Mouse (Mus musculus): ENCODE measurements around the gene Prr7. TPM values are rescaled to one million over a fixed set of nuclear protein-coding genes. Genes with fewer than 3 reads are reported as not detected.

Gene Prr7
- polyA plus RNA-seq, 1 experiment from 2014 or later, result 2.7 TPM

DNA sequence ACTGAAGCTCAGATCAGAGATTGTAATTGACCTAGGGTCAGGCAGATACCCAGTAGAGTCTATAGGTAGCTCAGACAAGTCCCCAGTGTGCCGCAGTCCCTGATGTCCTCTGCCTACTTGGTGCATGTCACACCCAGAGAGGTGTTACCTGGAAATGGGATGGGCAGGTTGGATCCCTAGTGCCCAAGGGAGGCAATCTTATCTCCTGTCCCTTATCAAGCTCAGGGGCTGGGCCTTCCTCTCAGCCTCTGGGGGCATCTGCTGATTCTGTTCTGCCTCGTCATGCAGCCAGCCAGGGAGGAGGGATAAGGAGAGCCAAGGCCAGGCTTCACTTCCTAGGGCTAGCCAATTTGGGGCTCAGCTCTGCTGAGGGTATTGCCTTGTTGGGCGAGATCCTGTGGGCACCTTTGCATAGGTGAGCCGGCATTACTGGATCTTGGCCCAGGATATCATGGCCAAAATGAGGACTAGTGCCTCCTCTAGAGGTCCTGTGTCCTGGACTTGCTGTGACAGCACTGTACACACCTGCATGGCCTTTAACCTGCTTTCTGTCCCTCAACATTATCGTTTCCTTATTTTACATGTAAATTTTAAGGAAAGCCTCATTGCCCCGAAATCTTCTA lies 17.5 kb upstream of the Prr7 start:
- Histone ChIP-seq H3K4me2 (ENCODE audit: low read depth, low read length) (peak overlapping the region; percentile 84), H3K27me3 (replicated peaks; ENCODE audit: control insufficient read depth, insufficient read depth, low read length) (no peaks in the 10 kb centered on the region), H3K4me3 (ENCODE audit: low read depth, low read length) (peak overlapping the region; percentile 84), H3K9me3 (ENCODE audit: control insufficient read depth, low read length) (no peaks in the 10 kb centered on the region), H3K9ac (ENCODE audit: low read depth, low read length) (peak overlapping the region; percentile 96), H3K27ac (replicated peaks; ENCODE audit: low read depth, low read length) (no peak overlapping the region), H3K4me1 (ENCODE audit: control insufficient read depth, insufficient read depth, low read length) (peaks cover 9% of the 10 kb centered on the region), H3K36me3 (ENCODE audit: control insufficient read depth, insufficient read depth, low read length) (peaks cover 19% of the 10 kb centered on the region)
- no peak for ATAC-seq (ENCODE audit: low read depth)
- no peak for DNase-seq (ENCODE audit: low spot score)
- 85% methylated on average over 6 of the region's 6 CpGs for WGBS

DNA sequence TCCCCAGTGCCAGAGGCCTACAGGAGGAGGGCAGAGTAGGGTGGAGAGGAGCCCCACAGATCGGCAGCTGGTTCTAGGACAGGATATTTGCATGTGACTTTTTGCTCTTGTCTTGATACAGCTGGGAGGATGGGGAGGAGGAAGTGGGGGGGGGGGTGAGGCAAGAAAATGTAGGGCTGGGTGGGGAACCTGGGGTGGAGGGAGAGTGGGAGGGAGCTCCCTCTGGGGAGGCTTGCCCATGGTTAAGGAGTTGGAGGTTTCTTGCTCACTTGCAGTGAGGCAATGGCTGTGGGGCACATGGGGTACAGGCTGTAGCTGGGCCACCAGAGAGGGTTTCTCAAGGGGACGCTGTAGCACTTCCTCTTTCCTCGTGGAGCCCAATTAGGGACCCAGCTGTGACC lies 16.5 kb upstream of the Prr7 start:
- no peak overlapping the region for H3K9ac ChIP-seq (ENCODE audit: low read depth, low read length)
- WGBS, result 39% methylated on average over 3 of the region's 3 CpGs
- no peak overlapping the region for H3K27ac ChIP-seq (replicated peaks; ENCODE audit: low read depth, low read length)
- H3K27me3 ChIP-seq (replicated peaks; ENCODE audit: control insufficient read depth, insufficient read depth, low read length), result no peaks in the 10 kb centered on the region
- peaks cover 29% of the 10 kb centered on the region for H3K36me3 ChIP-seq (ENCODE audit: control insufficient read depth, insufficient read depth, low read length)
- H3K4me3 ChIP-seq (ENCODE audit: low read depth, low read length), result no peak overlapping the region
- H3K4me2 ChIP-seq (ENCODE audit: low read depth, low read length), result no peak overlapping the region
- DNase-seq (ENCODE audit: low spot score) (no peak), ATAC-seq (ENCODE audit: low read depth) (no peak)
- peaks cover 9% of the 10 kb centered on the region for H3K4me1 ChIP-seq (ENCODE audit: control insufficient read depth, insufficient read depth, low read length)
- no peaks in the 10 kb centered on the region for H3K9me3 ChIP-seq (ENCODE audit: control insufficient read depth, low read length)

DNA sequence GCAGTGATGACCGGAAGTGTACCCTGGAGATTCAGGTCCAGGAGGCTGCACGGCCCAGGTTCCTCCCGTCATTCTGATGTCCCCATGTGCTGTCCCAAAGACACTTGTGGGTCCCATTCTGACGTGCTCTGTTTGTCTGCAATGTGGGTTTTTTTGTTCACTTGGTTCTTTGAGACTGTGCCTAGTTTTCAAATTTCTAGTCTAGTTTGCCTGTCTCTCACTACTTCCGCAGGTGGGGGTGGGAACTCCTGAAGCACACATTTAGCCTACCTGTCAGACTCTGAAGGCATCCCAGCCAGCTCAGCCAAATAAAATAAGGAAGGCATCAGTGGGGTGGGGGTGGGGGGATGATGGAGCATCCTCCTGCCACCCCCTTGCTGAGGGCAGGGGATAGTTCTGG lies 15.9 kb upstream of the Prr7 start:
- peaks cover 9% of the 10 kb centered on the region for H3K4me1 ChIP-seq (ENCODE audit: control insufficient read depth, insufficient read depth, low read length)
- no peak overlapping the region for H3K27ac ChIP-seq (replicated peaks; ENCODE audit: low read depth, low read length)
- no peak for DNase-seq (ENCODE audit: low spot score)
- H3K36me3 ChIP-seq (ENCODE audit: control insufficient read depth, insufficient read depth, low read length), result peaks cover 34% of the 10 kb centered on the region
- no peak overlapping the region for H3K4me2 ChIP-seq (ENCODE audit: low read depth, low read length)
- no peaks in the 10 kb centered on the region for H3K9me3 ChIP-seq (ENCODE audit: control insufficient read depth, low read length)
- H3K27me3 ChIP-seq (replicated peaks; ENCODE audit: control insufficient read depth, insufficient read depth, low read length), result no peaks in the 10 kb centered on the region
- 91% methylated on average over 5 of the region's 5 CpGs for WGBS
- no peak overlapping the region for H3K9ac ChIP-seq (ENCODE audit: low read depth, low read length)
- no peak overlapping the region for H3K4me3 ChIP-seq (ENCODE audit: low read depth, low read length)
- no peak for ATAC-seq (ENCODE audit: low read depth)

DNA sequence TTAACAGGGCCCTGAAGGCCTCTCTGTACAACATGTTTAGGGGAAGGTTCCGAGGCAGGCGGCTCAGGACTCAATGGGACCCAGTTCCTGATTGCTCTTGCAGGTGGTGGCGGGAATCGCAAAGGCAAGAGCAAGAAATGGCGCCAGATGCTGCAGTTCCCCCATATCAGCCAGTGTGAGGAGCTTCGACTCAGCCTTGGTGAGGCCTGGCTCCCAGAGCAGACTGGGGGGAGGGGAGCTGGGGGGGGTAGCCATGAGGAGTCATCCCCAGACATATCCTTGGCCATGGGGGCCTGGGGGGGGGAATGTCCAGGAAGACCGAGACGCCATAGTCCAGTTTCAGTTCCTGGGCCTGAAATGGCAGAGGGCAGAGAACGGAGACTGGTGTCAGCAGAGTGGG lies 14.9 kb upstream of the Prr7 start:
- H3K4me3 ChIP-seq (ENCODE audit: low read depth, low read length), result no peak overlapping the region
- WGBS, result 91% methylated on average over 8 of the region's 9 CpGs

DNA sequence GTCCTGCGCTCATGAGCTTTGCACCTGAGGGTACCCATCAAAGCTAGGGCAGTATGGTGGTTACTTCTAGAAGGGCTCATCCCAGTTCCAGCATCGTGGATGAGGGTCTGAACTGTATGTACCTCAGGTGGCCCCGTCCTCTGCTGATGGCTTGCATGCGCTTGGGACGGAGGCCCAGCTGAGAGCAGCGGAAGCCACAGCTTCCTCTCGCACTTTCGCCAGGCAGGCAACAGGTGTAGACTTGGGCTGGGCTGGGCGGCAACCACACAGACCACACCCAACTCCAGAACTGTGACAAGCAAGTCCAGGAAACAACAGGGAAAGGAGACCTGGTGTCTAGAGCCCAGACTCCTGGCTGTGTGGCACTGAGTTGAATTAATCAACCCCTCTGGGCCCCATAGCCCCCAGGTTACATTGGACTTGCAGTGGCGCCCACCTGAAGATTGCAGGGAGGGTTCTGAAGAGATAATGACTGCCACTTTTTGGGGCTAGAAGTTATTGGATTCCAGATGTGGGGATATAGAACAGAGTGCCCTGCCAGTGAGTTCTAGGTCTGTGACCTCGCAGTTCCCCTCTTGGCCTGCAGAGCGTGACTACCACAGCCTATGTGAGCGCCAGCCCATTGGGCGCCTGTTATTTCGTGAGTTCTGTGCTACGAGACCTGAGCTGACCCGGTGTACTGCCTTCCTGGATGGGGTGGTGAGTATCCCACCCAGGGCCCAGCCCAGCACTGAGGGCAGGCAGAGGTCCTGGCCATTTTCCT lies 14.2 kb upstream of the Prr7 start:
- Histone ChIP-seq H3K9me3 (ENCODE audit: control insufficient read depth, low read length) (no peaks in the 10 kb centered on the region), H3K4me3 (ENCODE audit: low read depth, low read length) (no peak overlapping the region), H3K27ac (replicated peaks; ENCODE audit: low read depth, low read length) (no peak overlapping the region), H3K4me2 (ENCODE audit: low read depth, low read length) (no peak overlapping the region), H3K27me3 (replicated peaks; ENCODE audit: control insufficient read depth, insufficient read depth, low read length) (no peaks in the 10 kb centered on the region), H3K9ac (ENCODE audit: low read depth, low read length) (no peak overlapping the region), H3K36me3 (ENCODE audit: control insufficient read depth, insufficient read depth, low read length) (peaks cover 52% of the 10 kb centered on the region), H3K4me1 (ENCODE audit: control insufficient read depth, insufficient read depth, low read length) (peaks cover 9% of the 10 kb centered on the region)
- 87% methylated on average over 17 of the region's 17 CpGs for WGBS
- no peak for ATAC-seq (ENCODE audit: low read depth)
- DNase-seq (ENCODE audit: low spot score), result no peak

More for the DNA sequence above, 14.9 kb upstream of the Prr7 start:
- Histone ChIP-seq H3K9me3 (ENCODE audit: control insufficient read depth, low read length) (no peaks in the 10 kb centered on the region), H3K27ac (replicated peaks; ENCODE audit: low read depth, low read length) (no peak overlapping the region), H3K4me2 (ENCODE audit: low read depth, low read length) (no peak overlapping the region), H3K36me3 (ENCODE audit: control insufficient read depth, insufficient read depth, low read length) (peaks cover 45% of the 10 kb centered on the region), H3K9ac (ENCODE audit: low read depth, low read length) (no peak overlapping the region), H3K27me3 (replicated peaks; ENCODE audit: control insufficient read depth, insufficient read depth, low read length) (no peaks in the 10 kb centered on the region), H3K4me1 (ENCODE audit: control insufficient read depth, insufficient read depth, low read length) (peaks cover 9% of the 10 kb centered on the region)
- DNase-seq (ENCODE audit: low spot score) (no peak), ATAC-seq (ENCODE audit: low read depth) (no peak)

DNA sequence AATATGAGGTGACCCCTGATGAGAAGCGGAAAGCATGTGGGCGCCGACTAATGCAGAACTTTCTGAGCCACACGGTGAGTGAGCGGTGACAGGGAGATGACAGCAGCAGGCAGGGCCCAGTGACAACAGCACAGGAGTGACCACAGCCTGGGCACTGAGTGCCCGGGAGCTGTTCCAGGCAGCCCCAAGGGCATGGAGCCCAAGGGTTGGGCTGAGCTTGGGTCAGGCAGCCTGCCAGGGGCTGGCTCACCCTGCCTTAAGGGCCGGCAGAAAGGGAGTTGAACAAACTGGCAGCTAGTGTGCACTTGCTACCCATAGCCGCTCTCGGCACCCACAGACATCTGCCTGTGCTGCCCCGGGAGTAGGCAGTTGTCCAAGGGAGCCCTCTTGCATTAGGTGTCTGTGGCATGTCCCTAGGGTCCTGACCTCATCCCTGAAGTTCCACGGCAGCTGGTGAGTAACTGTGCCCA lies 13.5 kb upstream of the Prr7 start:
- Histone ChIP-seq H3K4me3 (ENCODE audit: low read depth, low read length) (no peak overlapping the region), H3K4me1 (ENCODE audit: control insufficient read depth, insufficient read depth, low read length) (peaks cover 9% of the 10 kb centered on the region), H3K9me3 (ENCODE audit: control insufficient read depth, low read length) (no peaks in the 10 kb centered on the region), H3K27ac (replicated peaks; ENCODE audit: low read depth, low read length) (no peak overlapping the region), H3K27me3 (replicated peaks; ENCODE audit: control insufficient read depth, insufficient read depth, low read length) (no peaks in the 10 kb centered on the region), H3K4me2 (ENCODE audit: low read depth, low read length) (no peak overlapping the region), H3K36me3 (ENCODE audit: control insufficient read depth, insufficient read depth, low read length) (peaks cover 59% of the 10 kb centered on the region), H3K9ac (ENCODE audit: low read depth, low read length) (no peak overlapping the region)
- ATAC-seq (ENCODE audit: low read depth) (no peak), DNase-seq (ENCODE audit: low spot score) (no peak)
- WGBS, result 90% methylated on average over 11 of the region's 11 CpGs

DNA sequence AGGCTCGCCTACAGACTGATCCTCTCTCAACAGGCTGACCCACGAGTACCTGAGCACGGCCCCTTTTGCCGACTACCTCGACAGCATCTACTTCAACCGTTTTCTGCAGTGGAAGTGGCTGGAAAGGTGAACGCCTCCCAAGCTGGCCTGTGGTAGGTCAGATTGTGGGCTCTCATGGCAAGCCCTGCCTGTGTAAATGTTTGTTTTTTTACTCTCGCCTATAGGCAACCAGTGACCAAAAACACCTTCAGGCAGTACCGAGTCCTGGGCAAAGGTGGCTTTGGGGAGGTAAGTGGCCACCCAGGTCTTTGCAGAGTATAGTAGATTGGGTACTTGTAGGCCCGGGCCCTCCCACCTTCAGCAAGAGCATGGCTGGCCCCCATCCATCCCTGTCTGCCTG lies 12.8 kb upstream of the Prr7 start:
- WGBS, result 85% methylated on average over 10 of the region's 10 CpGs
- H3K9me3 ChIP-seq (ENCODE audit: control insufficient read depth, low read length), result no peaks in the 10 kb centered on the region
- H3K4me1 ChIP-seq (ENCODE audit: control insufficient read depth, insufficient read depth, low read length), result peaks cover 5% of the 10 kb centered on the region
- peaks cover 66% of the 10 kb centered on the region for H3K36me3 ChIP-seq (ENCODE audit: control insufficient read depth, insufficient read depth, low read length)
- no peak for DNase-seq (ENCODE audit: low spot score)
- H3K27me3 ChIP-seq (replicated peaks; ENCODE audit: control insufficient read depth, insufficient read depth, low read length), result no peaks in the 10 kb centered on the region
- no peak overlapping the region for H3K4me3 ChIP-seq (ENCODE audit: low read depth, low read length)
- ATAC-seq (ENCODE audit: low read depth), result no peak
- no peak overlapping the region for H3K4me2 ChIP-seq (ENCODE audit: low read depth, low read length)
- H3K27ac ChIP-seq (replicated peaks; ENCODE audit: low read depth, low read length), result no peak overlapping the region
- no peak overlapping the region for H3K9ac ChIP-seq (ENCODE audit: low read depth, low read length)

DNA sequence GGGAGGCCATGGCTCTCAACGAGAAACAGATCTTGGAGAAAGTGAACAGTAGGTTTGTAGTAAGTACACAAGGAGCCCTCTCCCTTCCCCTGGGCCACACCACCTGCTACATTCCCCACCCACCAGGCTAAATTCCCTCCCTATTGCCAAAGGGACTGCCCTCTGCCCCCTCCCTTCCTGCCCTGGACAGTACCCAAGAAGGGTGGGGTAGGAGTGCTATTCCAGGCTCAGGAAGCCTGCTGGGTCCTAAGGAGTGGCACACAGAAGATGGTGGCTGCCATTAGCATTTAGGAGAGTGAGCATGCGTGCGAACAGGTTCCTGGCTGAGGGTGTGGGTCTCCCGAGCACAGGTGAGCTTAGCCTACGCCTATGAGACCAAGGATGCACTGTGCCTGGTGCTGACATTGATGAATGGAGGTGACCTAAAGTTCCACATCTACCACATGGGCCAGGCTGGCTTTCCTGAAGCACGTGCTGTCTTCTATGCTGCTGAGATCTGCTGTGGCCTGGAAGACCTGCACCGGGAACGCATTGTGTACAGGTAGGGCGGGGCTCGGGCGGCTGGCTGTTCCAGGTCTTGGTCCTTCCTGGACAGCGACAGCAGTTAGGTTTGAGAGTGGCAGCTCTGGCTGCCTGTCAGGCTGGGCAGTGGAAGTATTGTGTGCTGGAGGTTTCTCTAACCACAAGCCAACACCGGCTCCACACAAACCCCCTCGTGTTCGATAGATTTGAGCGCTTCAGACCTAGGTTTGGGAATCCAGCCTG lies 12.1 kb upstream of the Prr7 start:
- no peak for DNase-seq (ENCODE audit: low spot score)
- Histone ChIP-seq H3K36me3 (ENCODE audit: control insufficient read depth, insufficient read depth, low read length) (peaks cover 72% of the 10 kb centered on the region), H3K9ac (ENCODE audit: low read depth, low read length) (no peak overlapping the region), H3K4me3 (ENCODE audit: low read depth, low read length) (no peak overlapping the region), H3K9me3 (ENCODE audit: control insufficient read depth, low read length) (no peaks in the 10 kb centered on the region), H3K4me2 (ENCODE audit: low read depth, low read length) (no peak overlapping the region), H3K27me3 (replicated peaks; ENCODE audit: control insufficient read depth, insufficient read depth, low read length) (no peaks in the 10 kb centered on the region), H3K27ac (replicated peaks; ENCODE audit: low read depth, low read length) (no peak overlapping the region), H3K4me1 (ENCODE audit: control insufficient read depth, insufficient read depth, low read length) (no peaks in the 10 kb centered on the region)
- WGBS, result 91% methylated on average over 16 of the region's 16 CpGs
- no peak for ATAC-seq (ENCODE audit: low read depth)

Measured in embryonic facial prominence, embryonic 14.5 days (tissue).